ENCODE assay signal across 10 mouse cellular contexts in the genomic region with DNA sequence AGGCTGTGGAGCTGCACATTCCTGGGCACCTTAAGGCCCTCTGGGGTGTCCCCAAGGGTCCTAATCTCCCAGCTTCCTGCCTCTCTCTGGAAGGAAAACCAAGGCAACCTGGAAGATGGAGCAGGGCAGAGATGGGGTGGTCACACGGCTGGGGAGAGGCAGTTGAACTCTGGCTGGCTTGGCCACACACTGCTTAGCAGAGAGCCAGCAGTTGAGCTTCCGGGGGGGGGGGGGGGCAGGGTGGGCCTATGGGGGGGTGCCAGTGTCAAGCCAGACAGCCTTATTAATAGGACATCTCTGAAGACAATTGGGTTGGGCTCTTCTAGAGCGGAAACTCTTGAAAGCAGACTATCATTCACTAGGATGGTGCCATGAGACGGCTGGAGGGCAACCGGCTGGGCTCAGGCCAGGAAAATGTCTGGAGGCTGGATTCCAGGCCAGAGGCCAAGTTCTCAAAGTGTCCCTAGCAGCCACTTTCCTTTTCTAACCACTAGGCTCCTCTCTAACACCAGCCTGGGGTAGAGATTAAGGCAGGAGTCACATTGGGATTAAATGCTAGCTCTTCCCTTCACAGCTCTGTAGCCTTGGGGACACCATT. TPM values are rescaled to one million over a fixed set of nuclear protein-coding genes. Genes with fewer than 3 reads are reported as not detected.
DNase-seq lines count a peak whose midpoint lies in the region; TF ChIP-seq lines count a peak whose summit lies in the region.
"Had no signal": no experiment of that assay in that cellular context is flagged by ENCODE, and none has a peak within 500 bp of the region (broad histone marks: within the 10 kb centered on the region; RNA-seq: fewer than 3 reads in every experiment).

No protein-coding gene starts in this region.

- intact Hi-C loops in gastrocnemius, adult 2 months (cut with DNase I) = loop anchor here (10.0 kb wide), 2 partner anchors 258 to 378 kb away; partner anchors contain the start of gene Rpp14
- intact Hi-C loops in gastrocnemius, postnatal 36 days (cut with DNase I) = loop anchor here (5.0 kb wide), 1 partner anchor 250 kb away; no protein-coding TSS in a partner anchor

- TF ChIP-seq CTCF in gastrocnemius, adult 2 months (IDR thresholded peaks at IDR 0.05) = peak; percentile 29; the same call in 1 of the 2 replicates

- DNase-seq in gastrocnemius, adult 2 months = peak; percentile 67
- no peak for DNase-seq in gastrocnemius, postnatal 36 days
- DNase-seq in right cerebral cortex, postnatal 4 days = peak; percentile 34
- DNase-seq in right cerebral cortex, postnatal 25 days = no peak
- DNase-seq in kidney, postnatal 14 days = peak; percentile 72
- no peak for DNase-seq in urinary bladder, postnatal 36 days (ENCODE audit: low spot score in 2 of 2)
- DNase-seq in frontal cortex, postnatal 10 days (ENCODE audit: low spot score in 2 of 2) = no peak
- DNase-seq in spleen, postnatal 10 days (ENCODE audit: low spot score in 2 of 2) = no peak

- H3K27ac ChIP-seq in gastrocnemius, adult 2 months = no peak overlapping the region
- H3K27ac ChIP-seq: forebrain, embryonic 13.5 days had no signal

- H3K4me3 ChIP-seq in gastrocnemius, adult 2 months = no peak overlapping the region
- H3K4me3 ChIP-seq: forebrain, embryonic 13.5 days had no signal

RNA-seq across cellular contexts. Expression of gene Fam107a, which starts 24.8 kb away (rescaled TPM):
- total RNA-seq in gastrocnemius, adult 2 months (2021) = 1 to 10 TPM; 3.6 to 5.6 TPM
- 1 to 10 TPM; 2.7 to 6.1 TPM for total RNA-seq in gastrocnemius, postnatal 36 days (2021)

RNA-seq across cellular contexts. Expression of gene Oit1, which starts 35.9 kb away (rescaled TPM):
- total RNA-seq in gastrocnemius, adult 2 months (2021) = not detected
- not detected for total RNA-seq in gastrocnemius, postnatal 36 days (2021)
- total RNA-seq: left cerebral cortex, adult 18-20 months had no signal

Comparison
In these comparisons a context has a peak if more than half of its experiments do, and no peak if none do; other contexts are left out.
1. DNase-seq: peak in gastrocnemius, adult 2 months (single experiment), right cerebral cortex, postnatal 4 days (single experiment) and kidney, postnatal 14 days (single experiment); none in gastrocnemius, postnatal 36 days (0 of 2), right cerebral cortex, postnatal 25 days (single experiment), urinary bladder, postnatal 36 days (0 of 2), frontal cortex, postnatal 10 days (0 of 2) and spleen, postnatal 10 days (0 of 2).